Comparison of ENCODE assay signal across 8 mouse cellular contexts in the genomic region with DNA sequence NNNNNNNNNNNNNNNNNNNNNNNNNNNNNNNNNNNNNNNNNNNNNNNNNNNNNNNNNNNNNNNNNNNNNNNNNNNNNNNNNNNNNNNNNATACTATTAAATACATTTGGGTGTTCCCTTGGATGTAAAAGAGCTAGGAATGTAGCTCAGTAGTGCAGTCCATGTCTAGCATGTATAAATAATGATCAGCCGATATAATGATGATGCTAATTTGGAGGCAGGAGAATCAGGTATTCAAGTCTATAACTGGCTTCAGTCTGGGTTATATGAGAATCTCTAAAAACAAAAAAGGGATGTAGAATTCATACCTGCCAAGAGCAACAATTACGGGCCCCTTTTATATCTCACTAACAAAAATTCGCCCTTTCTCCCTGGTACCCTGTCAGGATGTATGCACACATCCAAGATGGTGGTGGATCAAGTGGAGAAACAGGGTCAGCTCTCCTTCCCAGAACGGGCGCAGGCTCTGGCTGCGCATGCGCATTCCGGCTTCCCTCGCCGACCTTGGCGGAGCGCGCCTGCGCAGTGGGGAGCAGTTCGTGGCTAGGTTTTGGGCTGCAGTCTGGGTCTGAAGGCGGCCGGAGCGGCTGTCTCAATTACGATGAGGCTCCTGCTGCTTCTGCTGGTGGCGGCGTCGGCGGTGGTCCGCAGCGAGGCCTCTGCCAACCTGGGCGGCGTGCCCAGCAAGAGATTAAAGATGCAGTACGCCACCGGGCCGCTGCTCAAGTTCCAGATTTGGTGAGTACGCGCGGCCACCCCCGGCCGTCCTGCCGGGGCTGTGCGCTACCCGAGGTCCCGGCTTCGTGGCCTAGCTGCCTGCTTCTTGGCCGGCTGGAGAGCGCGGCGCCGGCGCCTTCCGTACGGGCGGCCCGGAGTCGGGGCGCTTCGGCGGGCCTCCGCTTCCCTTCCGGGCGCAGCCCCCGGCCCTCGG. TPM values are rescaled to one million over a fixed set of nuclear protein-coding genes. Genes with fewer than 3 reads are reported as not detected.
DNase-seq lines count a peak whose midpoint lies in the region; ATAC-seq and TF ChIP-seq lines count a peak whose summit lies in the region.

A gene (plus strand): TSS at position 500 of the 930 bp plus-strand sequence.

- peak within 1 kb of the TSS; percentile 82 for H3K27ac ChIP-seq in MEL (ENCODE audit: control insufficient read depth, low read depth, low read length)
- peak within 1 kb of the TSS; percentile 67 for H3K27ac ChIP-seq in cerebellum, adult 2 months (ENCODE audit: insufficient read depth, low read length)
- peak within 1 kb of the TSS; percentile 99 for H3K27ac ChIP-seq in lung, embryonic 16.5 days (ENCODE audit: low read length)

- peak within 1 kb of the TSS; percentile 94 for H3K9ac ChIP-seq in MEL (ENCODE audit: control insufficient read depth, low read depth, low read length, poor library complexity, severe bottlenecking)
- peak within 1 kb of the TSS; percentile 99 for H3K9ac ChIP-seq in lung, embryonic 16.5 days (ENCODE audit: low read length)

- peak; percentile 98 to 99 for TF ChIP-seq POLR2A in MEL (IDR thresholded peaks at IDR 0.05; ENCODE audit: control insufficient read depth in 1 of 2, insufficient read depth in 1 of 2, low read depth in 1 of 2, low read length in 2 of 2, poor library complexity in 1 of 2)
- peak; percentile 96 for TF ChIP-seq POLR2A in cerebellum, adult 2 months (IDR thresholded peaks at IDR 0.05; ENCODE audit: borderline replicate concordance, insufficient read depth, low read length)

- no peaks in the 10 kb centered on the region for H3K27me3 ChIP-seq in MEL (ENCODE audit: control insufficient read depth in 1 of 2, insufficient read depth in 2 of 2, low read length in 2 of 2)
- H3K27me3 ChIP-seq in cerebellum, adult 2 months (ENCODE audit: control insufficient read depth, insufficient read depth, low read length), result no peaks in the 10 kb centered on the region
- no peaks in the 10 kb centered on the region for H3K27me3 ChIP-seq in lung, embryonic 16.5 days (ENCODE audit: control insufficient read depth, insufficient read depth, low read depth, low read length)

- ATAC-seq in hematopoietic stem cell, adult 5-6 weeks (replicated peaks in 1 of 2; ENCODE audit: insufficient read depth in 1 of 2, low FRiP score in 2 of 2, low TSS enrichment in 1 of 2, low read depth in 1 of 2, poor library complexity in 2 of 2, severe bottlenecking in 2 of 2), result peak; percentile 90 to 92
- peak; percentile 96 for ATAC-seq in lung, embryonic 16.5 days (ENCODE audit: low read depth)

- peak within 1 kb of the TSS; percentile 62 for H3K4me2 ChIP-seq in lung, embryonic 16.5 days (ENCODE audit: low read depth, low read length)

- no peak for TF ChIP-seq RAD21 in MEL (IDR thresholded peaks at IDR 0.05; ENCODE audit: low read depth, low read length)

- peak within 1 kb of the TSS; percentile 67 to 94 for H3K4me3 ChIP-seq in MEL (ENCODE audit: control insufficient read depth in 1 of 2, insufficient read depth in 1 of 2, low read depth in 2 of 2, low read length in 2 of 2)
- H3K4me3 ChIP-seq in cerebellum, adult 2 months (replicated peaks; ENCODE audit: insufficient read depth, low read depth, low read length), result peak within 1 kb of the TSS; percentile 56
- peak within 1 kb of the TSS; percentile 92 for H3K4me3 ChIP-seq in lung, embryonic 16.5 days (ENCODE audit: low read length)

- DNase-seq in MEL (ENCODE audit: low read depth, low spot score), result peak; percentile 96
- peak; percentile 98 to 99 for DNase-seq in cerebellum, adult 2 months
- DNase-seq in forelimb bud, embryonic 11.5 days (ENCODE audit: low read depth, low spot score), result peak; percentile 98
- peak; percentile 95 for DNase-seq in layer of hippocampus, adult 9-10 months (ENCODE audit: low spot score)
- peak; percentile 99 for DNase-seq in ovary, postnatal 10 days (ENCODE audit: low spot score)
- DNase-seq in thymus, postnatal 10 days (ENCODE audit: low spot score in 2 of 2), result peak; percentile 91 to 97

- no peaks in the 10 kb centered on the region for H3K9me3 ChIP-seq in MEL (replicated peaks; ENCODE audit: insufficient read depth, low read length)
- no peaks in the 10 kb centered on the region for H3K9me3 ChIP-seq in lung, embryonic 16.5 days (ENCODE audit: control insufficient read depth, low read length)

- TF ChIP-seq EP300 in MEL (IDR thresholded peaks at IDR 0.05; ENCODE audit: low read depth in 1 of 2, low read length in 2 of 2), result no peak

- H3K4me1 ChIP-seq in MEL (ENCODE audit: control insufficient read depth in 1 of 2, insufficient read depth in 2 of 2, low read length in 2 of 2), result peaks cover 2 to 4% of the 10 kb centered on the region in 2 experiments; a peak in 3 of 4 replicates
- no peaks in the 10 kb centered on the region; the same call in 1 of the 2 replicates for H3K4me1 ChIP-seq in cerebellum, adult 2 months (ENCODE audit: control insufficient read depth, insufficient read depth, low read length)
- H3K4me1 ChIP-seq in lung, embryonic 16.5 days (replicated peaks; ENCODE audit: control insufficient read depth, insufficient read depth, low read length), result peaks cover 6% of the 10 kb centered on the region; the same call in 1 of the 2 replicates

- 1% methylated on average over 59 of the region's 59 CpGs for WGBS in cerebellum, adult 2 months
- 2% methylated on average over 49 of the region's 59 CpGs for WGBS in lung, embryonic 16.5 days

- peaks cover 4 to 19% of the 10 kb centered on the region in 2 experiments for H3K36me3 ChIP-seq in MEL (ENCODE audit: control insufficient read depth in 1 of 2, insufficient read depth in 2 of 2, low read length in 2 of 2)
- H3K36me3 ChIP-seq in lung, embryonic 16.5 days (ENCODE audit: control insufficient read depth, insufficient read depth, low read length), result 0 out of 2 replicates have a peak, but pooled peaks cover 3% of the 10 kb centered on the region

- H3K79me2 ChIP-seq in MEL (ENCODE audit: control insufficient read depth, insufficient read depth, low read length, poor library complexity), result peaks cover 35% of the 10 kb centered on the region

- TF ChIP-seq CTCF in MEL (IDR thresholded peaks at IDR 0.05 in 2 of 3, conservative IDR thresholded peaks at IDR 0.05 in 1 of 3; ENCODE audit: control insufficient read depth in 1 of 3, insufficient read depth in 1 of 3, low read depth in 2 of 3, low read length in 3 of 3, poor library complexity in 1 of 3, severe bottlenecking in 1 of 3), result no peak
- TF ChIP-seq CTCF in cerebellum, adult 2 months (IDR thresholded peaks at IDR 0.05; ENCODE audit: borderline replicate concordance, insufficient read depth, low read depth, low read length), result no peak

TF ChIP-seq in MEL, 35 proteins besides CTCF, POLR2A, EP300 and RAD21 (continues in another document):
- TF ChIP-seq USF2 (IDR thresholded peaks at IDR 0.05; ENCODE audit: borderline replicate concordance in 1 of 2, insufficient read depth in 1 of 2, low read depth in 1 of 2, low read length in 2 of 2) (no peak), MAZ (IDR thresholded peaks at IDR 0.05; ENCODE audit: low read depth, low read length) (no peak), E2F4 (IDR thresholded peaks at IDR 0.05; ENCODE audit: borderline replicate concordance, low read depth, low read length) (no peak), MAX (IDR thresholded peaks at IDR 0.05; ENCODE audit: low read length) (no peak), MYB (IDR thresholded peaks at IDR 0.05; ENCODE audit: low read depth, low read length) (no peak), NRF1 (IDR thresholded peaks at IDR 0.05; ENCODE audit: insufficient read depth, low read depth, low read length, poor library complexity, severe bottlenecking) (peak; percentile 96), POLR2AphosphoS2 (IDR thresholded peaks at IDR 0.05; ENCODE audit: low read length) (peak; percentile 93), JUND (IDR thresholded peaks at IDR 0.05; ENCODE audit: low read depth, low read length) (no peak), TAL1 (IDR thresholded peaks at IDR 0.05; ENCODE audit: low read length) (no peak), MYC (IDR thresholded peaks at IDR 0.05; ENCODE audit: low read depth, low read length) (no peak), KAT2A (conservative IDR thresholded peaks at IDR 0.05; ENCODE audit: low read depth, low read length) (no peak; the same call in 1 of the 2 replicates), USF1 (IDR thresholded peaks at IDR 0.05; ENCODE audit: low read depth, low read length) (no peak), NELFE (IDR thresholded peaks at IDR 0.05; ENCODE audit: low read depth, low read length) (peak; percentile 98), GATA1 (IDR thresholded peaks at IDR 0.05; ENCODE audit: low read depth, low read length) (0 out of 2 replicates have a peak, but pooled peaks have one; percentile 7), ZC3H11A (IDR thresholded peaks at IDR 0.05; ENCODE audit: low read depth, low read length) (no peak), TBP (IDR thresholded peaks at IDR 0.05; ENCODE audit: low read depth, low read length) (peak; percentile 91), ZMIZ1 (IDR thresholded peaks at IDR 0.05; ENCODE audit: low read depth, low read length) (peak; percentile 95), ZNF384 (IDR thresholded peaks at IDR 0.05; ENCODE audit: low read depth, low read length) (no peak), CHD2 (IDR thresholded peaks at IDR 0.05; ENCODE audit: low read length) (no peak), SMC3 (IDR thresholded peaks at IDR 0.05; ENCODE audit: low read depth, low read length) (no peak), ZKSCAN1 (IDR thresholded peaks at IDR 0.05; ENCODE audit: low read depth, low read length) (no peak), ELF1 (IDR thresholded peaks at IDR 0.05; ENCODE audit: low read depth, low read length) (no peak), HCFC1 (IDR thresholded peaks at IDR 0.05; ENCODE audit: low read depth, low read length) (peak; percentile 64; the same call in 1 of the 2 replicates), ETS1 (IDR thresholded peaks at IDR 0.05; ENCODE audit: low read depth, low read length) (no peak), POLR2AphosphoS5 (IDR thresholded peaks at IDR 0.05; ENCODE audit: borderline replicate concordance, low read depth, low read length) (peak; percentile 67; the same call in 1 of the 2 replicates), MXI1 (IDR thresholded peaks at IDR 0.05; ENCODE audit: low read depth, low read length) (no peak), GABPA (IDR thresholded peaks at IDR 0.05; ENCODE audit: low read depth, low read length) (no peak), MAFK (IDR thresholded peaks at IDR 0.05; ENCODE audit: borderline replicate concordance, low read depth, low read length) (no peak)

RNA-seq across cellular contexts. Expression of the gene that starts here (rescaled TPM):
- total RNA-seq in MEL (2012; rRNA removed), result 78.3 and 83.9 TPM in 2 replicates
- polyA plus RNA-seq in MEL (2012; ENCODE audit: insufficient read depth in 1 of 2, insufficient read length in 2 of 2, low read depth in 1 of 2, low replicate concordance in 2 of 2, missing spikeins in 1 of 2), result 100 to 1,000 TPM in 1 of 2 experiments, 10 to 100 TPM in 1; 89.5 to 107 TPM
- 121 and 125 TPM in 2 replicates for polyA plus RNA-seq in cerebellum, adult 2 months (2012; rRNA removed)
- 145 and 184 TPM in 2 replicates for total RNA-seq in hematopoietic stem cell, adult 5-6 weeks (2017)
- 20.3 and 21.5 TPM in 2 replicates for polyA plus RNA-seq in lung, embryonic 16.5 days (2015; fragmentation: Nextera tagmentation; extraction: Ambion mirVana)

Comparison
In these comparisons a context has a peak if more than half of its experiments do, and no peak if none do; other contexts are left out.
1. Peak in every context shown above with its lines: DNase-seq, ATAC-seq, H3K4me3 ChIP-seq and H3K27ac ChIP-seq.